Mouse (Mus musculus) liver, postnatal 0 days (tissue): Measurements from ENCODE around the gene Fzd9. TPM values are rescaled to one million over a fixed set of nuclear protein-coding genes. Genes with fewer than 3 reads are reported as not detected.

Experiments used
- ATAC-seq: fragments of 200-750 bp; cut with Nextera tagmentation; 2 replicates; pipeline ENCODE4 v1.8.0; 2017; ENCODE audit warnings: mild to moderate bottlenecking, moderate library complexity
- DNase-seq: peaks from one replicate; pipeline ENCODE4 v3.0.0-alpha.2; 2016
- H3K27ac ChIP-seq: fragments of 300-500 bp; sonication (generic); 2 replicates; pipeline ENCODE4 v1.5.1; 2014; ENCODE audit warnings: antibody characterized with exemption, moderate library complexity, mild to moderate bottlenecking, low read depth
- H3K27me3 ChIP-seq: fragments of 300-500 bp; sonication (generic); 2 replicates; pipeline ENCODE4 v1.6.1; 2014; ENCODE audit warnings: low read length, control low read depth, mixed read lengths; ENCODE audit not compliant: insufficient read depth
- H3K36me3 ChIP-seq: fragments of 300-500 bp; sonication (generic); replicated peaks from 2 replicates; pipeline ENCODE4 v1.6.1; 2014; ENCODE audit warnings: mild to moderate bottlenecking, control low read depth, low read length, moderate library complexity, mixed read lengths; ENCODE audit not compliant: insufficient read depth
- H3K4me1 ChIP-seq: fragments of 300-500 bp; sonication (generic); 2 replicates; pipeline ENCODE4 v1.6.1; 2014; ENCODE audit warnings: antibody characterized with exemption, mild to moderate bottlenecking, control low read depth; ENCODE audit not compliant: insufficient read depth
- H3K4me2 ChIP-seq: fragments of 300-500 bp; sonication (generic); 2 replicates; pipeline ENCODE4 v1.6.1; 2014; ENCODE audit warnings: low read depth, mild to moderate bottlenecking, low read length, moderate library complexity, mixed read lengths
- H3K4me3 ChIP-seq: fragments of 300-500 bp; sonication (generic); 2 replicates; pipeline ENCODE4 v1.5.1; 2014; ENCODE audit warnings: low read depth, low read length
- H3K9ac ChIP-seq: fragments of 300-500 bp; sonication (generic); replicated peaks from 2 replicates; pipeline ENCODE4 v1.6.1; 2014; ENCODE audit warnings: mild to moderate bottlenecking, moderate library complexity
- H3K9me3 ChIP-seq: fragments of 300-500 bp; sonication (generic); 2 replicates; pipeline ENCODE4 v1.6.1; 2016; ENCODE audit warnings: mild to moderate bottlenecking, control low read depth, low read length, mixed read lengths
- CTCF ChIP-seq: sonication (generic); IDR thresholded peaks from 2 replicates; pipeline ENCODE4 v1.5.1; 2016; ENCODE audit warnings: antibody characterized with exemption, low read depth
- EP300 ChIP-seq: IDR thresholded peaks from 2 replicates; pipeline ENCODE4 v1.6.1; 2016; ENCODE audit warnings: antibody characterized with exemption, low read depth, mild to moderate bottlenecking
- WGBS: fragments of 180-500 bp; shearing (Covaris S2); extraction: QIAGEN DNeasy Blood & Tissue Kit; methylation state at CpG from one replicate; pipeline ENCODE4 v1.1.7; 2014; ENCODE audit not compliant: insufficient replicate concordance; 5-methylcytosine and 5-hydroxymethylcytosine counted together
- polyA plus RNA-seq: library from polyadenylated mRNA; unstranded; fragments of >200 nt; fragmentation: Nextera tagmentation; extraction: Ambion mirVana; gene quantifications from 2 replicates; pipeline ENCODE4 v1.2.1, GENCODE M21; 2015

Gene Fzd9
- polyA plus RNA-seq, result 0.16 and 0.25 TPM in 2 replicates

DNA sequence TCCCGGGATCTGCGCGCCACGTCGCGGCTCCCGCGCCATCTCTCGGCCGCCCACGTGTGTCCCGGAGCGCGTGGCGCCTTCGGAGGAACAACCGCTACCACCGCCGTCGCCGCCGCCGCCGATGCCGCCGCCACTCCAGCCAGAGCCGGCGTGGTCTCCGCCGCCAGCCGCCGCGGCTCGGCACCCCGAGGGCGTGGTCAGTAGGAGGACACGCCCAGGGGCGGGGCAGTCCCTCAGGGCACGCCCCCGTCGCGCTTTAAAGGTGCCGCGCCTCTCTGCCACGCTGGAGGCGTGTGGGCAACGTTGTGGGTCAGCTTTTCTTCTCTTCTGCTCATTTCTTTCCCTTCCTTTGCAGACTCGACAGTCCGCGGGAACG is at the start of gene Fzd9:
Gene Fzd9 (minus strand): TSS at position 152 of the 376 bp plus-strand sequence.
- H3K4me2 ChIP-seq, result peak within 1 kb of the TSS; percentile 93
- peaks cover 31% of the 10 kb centered on the region for H3K27me3 ChIP-seq
- DNase-seq (peak; percentile 88), ATAC-seq (peak; percentile 89)
- peak within 1 kb of the TSS; percentile 55 for H3K4me3 ChIP-seq
- H3K4me1 ChIP-seq, result peaks cover 10% of the 10 kb centered on the region
- H3K9ac ChIP-seq, result 0 out of 2 replicates have a peak within 1 kb of the TSS, but pooled peaks have one; percentile 7
- H3K27ac ChIP-seq, result no peak within 1 kb of the TSS
- WGBS, result under 1% methylated on average over 48 of the region's 51 CpGs
- peaks cover 8% of the 10 kb centered on the region; the same call in 1 of the 2 replicates for H3K36me3 ChIP-seq
- H3K9me3 ChIP-seq, result no peaks in the 10 kb centered on the region; the same call in 1 of the 2 replicates
- TF ChIP-seq EP300, result no peak
- no peak for TF ChIP-seq CTCF

DNA sequence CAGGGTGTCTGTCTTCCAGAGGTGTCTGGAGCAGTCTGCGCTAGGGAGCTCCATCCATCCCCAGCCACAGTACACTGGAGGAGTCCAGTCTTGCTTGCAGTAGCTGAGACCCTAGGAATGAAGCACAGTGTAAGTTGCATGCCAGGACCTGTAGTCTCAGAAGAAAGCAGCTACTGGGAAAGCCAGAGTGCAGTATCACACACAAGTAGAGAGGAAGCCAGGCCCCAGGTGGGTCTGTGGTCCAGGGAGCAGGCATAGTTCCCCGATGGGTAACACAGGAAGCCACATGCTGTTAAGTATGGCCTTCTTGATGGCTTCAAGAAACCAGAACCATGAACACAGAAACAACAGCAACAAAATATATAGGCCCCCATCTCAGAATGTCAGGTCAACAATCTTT is 41.0 kb upstream of the Fzd9 start:
- TF ChIP-seq EP300 (no peak), CTCF (no peak)
- Histone ChIP-seq H3K4me1 (no peaks in the 10 kb centered on the region), H3K27me3 (no peaks in the 10 kb centered on the region), H3K36me3 (no peaks in the 10 kb centered on the region), H3K27ac (no peak overlapping the region), H3K9ac (no peak overlapping the region), H3K4me3 (no peak overlapping the region), H3K9me3 (no peaks in the 10 kb centered on the region), H3K4me2 (no peak overlapping the region)
- no peak for ATAC-seq
- DNase-seq, result no peak
- 65% methylated on average over 2 of the region's 2 CpGs for WGBS

DNA sequence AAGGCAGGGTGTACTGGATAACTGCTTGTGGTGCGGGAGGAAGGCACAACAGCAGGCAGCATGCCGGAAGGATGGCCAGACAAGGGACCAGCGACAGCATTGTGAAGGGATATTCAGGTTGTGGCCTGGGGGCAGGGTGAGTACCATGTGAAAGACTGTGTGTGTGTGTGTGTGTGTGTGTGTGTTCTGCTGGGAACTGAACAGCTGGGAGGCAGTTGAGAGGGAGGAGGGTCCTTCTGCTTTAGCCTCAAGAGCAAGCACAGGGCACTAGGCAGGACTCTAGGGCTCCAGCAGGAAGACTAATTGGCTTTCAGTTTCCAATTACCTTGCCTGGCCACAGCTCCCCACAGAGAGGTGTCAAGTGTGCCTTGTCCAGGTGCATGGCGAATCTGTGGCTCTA is 40.2 kb upstream of the Fzd9 start:
- WGBS, result 49% methylated on average over 4 of the region's 4 CpGs
- H3K4me1 ChIP-seq, result no peaks in the 10 kb centered on the region
- no peak for ATAC-seq
- no peak for DNase-seq
- TF ChIP-seq EP300 (no peak), CTCF (no peak)
- no peaks in the 10 kb centered on the region for H3K27me3 ChIP-seq
- H3K4me3 ChIP-seq, result no peak overlapping the region
- H3K4me2 ChIP-seq, result no peak overlapping the region
- H3K9ac ChIP-seq, result no peak overlapping the region
- no peaks in the 10 kb centered on the region for H3K9me3 ChIP-seq
- H3K27ac ChIP-seq, result no peak overlapping the region
- H3K36me3 ChIP-seq, result no peaks in the 10 kb centered on the region

DNA sequence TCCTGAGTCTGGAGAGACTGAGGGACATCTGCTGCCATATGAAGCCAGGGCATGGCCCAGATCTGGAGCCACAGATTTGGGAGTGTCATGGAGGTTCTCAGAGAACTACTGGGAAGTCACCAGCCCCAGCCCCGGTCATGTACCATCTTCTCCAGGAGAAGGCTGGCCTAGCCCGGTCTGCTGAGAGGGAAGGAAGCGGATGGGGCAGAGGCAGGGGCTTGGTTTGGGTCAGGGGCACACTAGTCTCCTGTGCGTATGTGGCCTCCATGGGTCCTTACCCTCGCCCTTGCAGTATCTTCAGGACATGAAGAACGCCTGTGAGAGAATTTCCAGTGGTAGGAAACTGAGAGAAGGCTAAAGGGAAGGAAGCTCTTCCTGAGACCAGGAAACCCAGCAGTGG is 39.7 kb upstream of the Fzd9 start:
- Histone ChIP-seq H3K4me1 (no peaks in the 10 kb centered on the region), H3K36me3 (no peaks in the 10 kb centered on the region), H3K27me3 (no peaks in the 10 kb centered on the region), H3K4me3 (no peak overlapping the region), H3K9ac (no peak overlapping the region), H3K27ac (no peak overlapping the region), H3K4me2 (no peak overlapping the region), H3K9me3 (no peaks in the 10 kb centered on the region)
- DNase-seq (no peak), ATAC-seq (no peak)
- WGBS, result 65% methylated on average over 6 of the region's 6 CpGs
- TF ChIP-seq CTCF (no peak), EP300 (no peak)

DNA sequence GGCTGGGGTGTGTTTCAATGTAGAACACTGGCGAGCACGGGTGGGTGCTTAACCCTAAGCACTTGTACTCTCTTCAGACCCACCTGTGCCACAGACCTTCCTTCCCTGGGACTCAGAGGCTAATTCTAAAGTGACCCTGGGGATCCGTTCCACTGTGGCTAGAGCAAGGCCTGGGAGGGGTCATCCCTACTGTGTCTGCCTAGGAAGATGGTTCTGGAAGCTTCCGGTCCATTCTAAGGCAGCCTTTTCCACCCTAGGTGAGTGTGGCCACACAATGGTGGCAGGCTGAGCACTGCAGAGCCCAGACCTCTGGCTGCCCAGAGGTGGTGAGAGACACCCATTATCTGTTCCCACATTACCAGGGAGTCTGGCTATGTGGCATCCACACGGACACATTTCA is 35.9 kb upstream of the Fzd9 start:
- no peak for ATAC-seq
- H3K4me2 ChIP-seq, result no peak overlapping the region
- no peak overlapping the region for H3K4me3 ChIP-seq
- TF ChIP-seq EP300 (no peak), CTCF (no peak)
- H3K27me3 ChIP-seq, result no peaks in the 10 kb centered on the region
- 70% methylated on average over 5 of the region's 5 CpGs for WGBS
- H3K36me3 ChIP-seq, result no peaks in the 10 kb centered on the region
- H3K9me3 ChIP-seq, result no peaks in the 10 kb centered on the region
- H3K27ac ChIP-seq, result no peak overlapping the region
- DNase-seq, result no peak
- no peaks in the 10 kb centered on the region for H3K4me1 ChIP-seq
- H3K9ac ChIP-seq, result no peak overlapping the region

DNA sequence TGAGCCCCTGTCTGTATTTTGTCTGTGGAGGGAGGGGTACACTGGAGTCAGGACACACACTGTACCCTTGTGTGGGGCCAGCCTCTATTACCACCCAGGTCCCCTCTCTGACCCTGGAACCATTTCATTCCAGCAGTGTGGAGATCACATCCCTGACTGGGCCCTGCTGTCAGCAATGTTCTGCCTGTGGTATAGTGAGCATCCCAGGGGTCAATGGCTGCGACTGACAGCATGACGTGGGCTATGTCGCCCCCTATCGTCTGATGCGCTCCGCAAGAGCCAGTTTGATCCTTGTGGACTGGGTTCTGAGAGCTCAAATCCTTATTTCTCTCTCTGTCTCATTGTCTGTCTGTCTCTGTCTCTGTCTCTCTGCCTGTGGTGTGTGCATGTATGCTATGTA is 35.2 kb upstream of the Fzd9 start:
- Histone ChIP-seq H3K9me3 (no peaks in the 10 kb centered on the region), H3K9ac (no peak overlapping the region), H3K4me1 (no peaks in the 10 kb centered on the region), H3K4me3 (no peak overlapping the region), H3K36me3 (no peaks in the 10 kb centered on the region), H3K4me2 (no peak overlapping the region), H3K27me3 (no peaks in the 10 kb centered on the region), H3K27ac (no peak overlapping the region)
- WGBS, result 2% methylated on average over 6 of the region's 6 CpGs
- DNase-seq (peak; percentile 79), ATAC-seq (0 out of 2 replicates have a peak, but pooled peaks have one; percentile 51)
- TF ChIP-seq CTCF, result peak; percentile 89
- no peak for TF ChIP-seq EP300

DNA sequence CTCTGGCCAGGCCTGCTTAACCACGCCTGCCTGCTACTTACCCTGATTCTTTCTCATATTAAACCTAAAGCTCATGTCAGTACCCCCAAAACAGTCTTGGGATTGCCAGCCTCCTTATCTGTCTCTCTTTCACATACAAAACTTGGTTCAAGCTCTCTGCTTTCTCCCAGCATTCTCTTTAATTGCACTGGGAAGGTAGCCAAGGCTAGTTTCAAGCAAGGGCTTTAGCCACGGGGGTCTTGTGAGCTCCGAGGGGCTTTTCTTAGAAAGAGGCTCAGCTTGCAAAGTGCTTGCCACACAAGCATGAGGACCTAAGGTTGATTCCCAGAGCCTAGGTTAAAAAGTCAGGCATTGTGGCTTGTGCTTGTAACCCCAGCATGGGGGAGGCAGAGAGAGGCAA is 34.2 kb upstream of the Fzd9 start:
- ATAC-seq (no peak), DNase-seq (no peak)
- Histone ChIP-seq H3K4me2 (no peak overlapping the region), H3K27me3 (no peaks in the 10 kb centered on the region), H3K27ac (no peak overlapping the region), H3K9me3 (no peaks in the 10 kb centered on the region), H3K36me3 (no peaks in the 10 kb centered on the region), H3K4me1 (no peaks in the 10 kb centered on the region), H3K4me3 (no peak overlapping the region), H3K9ac (no peak overlapping the region)
- 70% methylated on average over 3 of the region's 3 CpGs for WGBS
- no peak for TF ChIP-seq EP300
- no peak for TF ChIP-seq CTCF
